Mouse (Mus musculus): ENCODE results near the gene Higd1a. TPM values are rescaled to one million over a fixed set of nuclear protein-coding genes. Genes with fewer than 3 reads are reported as not detected.

Higd1a gene
- polyA plus RNA-seq (2015; fragmentation: Nextera tagmentation; extraction: Ambion mirVana): 212 and 224 TPM in 2 replicates

DNA sequence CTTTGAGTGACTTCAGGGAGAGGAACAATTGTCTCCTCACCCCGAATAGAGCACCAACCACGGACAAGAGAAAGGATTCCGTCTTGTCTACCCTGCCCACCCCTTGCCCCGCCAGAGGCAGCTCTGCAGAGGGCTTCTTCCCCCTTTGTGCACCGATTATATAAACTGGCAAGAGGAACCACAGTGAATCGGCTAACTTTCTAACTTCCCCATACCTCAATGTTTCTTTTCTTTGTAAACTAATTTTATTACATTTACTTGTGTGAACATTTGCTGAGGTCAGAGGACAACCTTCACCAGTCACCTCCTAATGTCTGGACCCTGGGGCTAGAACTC lies at the start of gene Higd1a:
Gene Higd1a (minus strand): TSS at position 210 of the 336 bp plus-strand sequence.
- Histone ChIP-seq H3K4me3 (replicated peaks) (peak within 1 kb of the TSS; percentile 73), H3K9ac (peak within 1 kb of the TSS; percentile 69), H3K4me1 (0 out of 2 replicates have a peak, but pooled peaks cover 15% of the 10 kb centered on the region), H3K27me3 (no peaks in the 10 kb centered on the region), H3K9me3 (replicated peaks) (no peaks in the 10 kb centered on the region), H3K27ac (replicated peaks) (peak within 1 kb of the TSS; percentile 96), H3K4me2 (replicated peaks) (peak within 1 kb of the TSS; percentile 84), H3K36me3 (no peaks in the 10 kb centered on the region)
- ATAC-seq (ENCODE audit: insufficient number of reproducible peaks, low FRiP score, low TSS enrichment, low read depth): no peak
- WGBS: 7% methylated on average over 6 of the region's 6 CpGs

DNA sequence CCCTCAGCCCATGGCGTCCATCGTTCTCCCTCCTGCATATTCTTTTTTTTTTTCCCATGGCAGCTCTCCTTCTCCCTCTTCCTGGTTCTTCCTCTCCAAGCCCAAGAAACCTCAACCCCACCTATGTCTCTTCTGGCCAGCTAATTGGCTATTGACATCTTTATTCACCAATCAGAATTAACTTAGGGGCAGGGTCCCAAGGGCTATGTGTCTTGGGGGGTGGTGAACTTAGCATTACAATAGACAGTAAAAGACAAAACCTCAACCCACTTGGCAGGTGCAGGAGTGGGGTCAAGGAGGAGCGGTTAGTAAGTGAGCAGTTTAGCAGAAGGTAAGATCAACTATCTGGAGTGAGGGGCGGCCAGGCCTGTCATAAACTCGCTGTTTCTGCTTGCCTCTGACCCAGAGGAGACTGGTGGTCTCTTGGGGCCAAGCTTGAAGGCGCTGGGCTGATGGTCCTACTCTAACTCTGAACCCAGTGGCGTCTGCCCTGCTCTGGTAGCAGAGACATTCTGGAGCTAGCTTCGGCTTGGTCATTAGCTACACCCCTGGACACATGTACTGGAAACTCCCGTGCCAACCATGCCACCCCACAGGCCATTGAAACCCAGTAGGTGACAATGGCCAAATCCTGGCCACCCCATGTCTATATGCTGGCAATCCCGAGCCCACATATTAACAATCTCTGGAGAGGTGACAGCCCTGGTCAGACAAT lies 49.4 kb upstream of the Higd1a start:
- H3K36me3 ChIP-seq: no peaks in the 10 kb centered on the region
- H3K9me3 ChIP-seq (replicated peaks): no peaks in the 10 kb centered on the region
- no peak overlapping the region for H3K9ac ChIP-seq
- H3K4me1 ChIP-seq: no peaks in the 10 kb centered on the region
- H3K4me3 ChIP-seq (replicated peaks): no peak overlapping the region
- no peak for ATAC-seq (ENCODE audit: insufficient number of reproducible peaks, low FRiP score, low TSS enrichment, low read depth)
- 70% methylated on average over 10 of the region's 10 CpGs for WGBS
- H3K27me3 ChIP-seq: no peaks in the 10 kb centered on the region
- H3K4me2 ChIP-seq (replicated peaks): no peak overlapping the region
- H3K27ac ChIP-seq (replicated peaks): no peak overlapping the region

DNA sequence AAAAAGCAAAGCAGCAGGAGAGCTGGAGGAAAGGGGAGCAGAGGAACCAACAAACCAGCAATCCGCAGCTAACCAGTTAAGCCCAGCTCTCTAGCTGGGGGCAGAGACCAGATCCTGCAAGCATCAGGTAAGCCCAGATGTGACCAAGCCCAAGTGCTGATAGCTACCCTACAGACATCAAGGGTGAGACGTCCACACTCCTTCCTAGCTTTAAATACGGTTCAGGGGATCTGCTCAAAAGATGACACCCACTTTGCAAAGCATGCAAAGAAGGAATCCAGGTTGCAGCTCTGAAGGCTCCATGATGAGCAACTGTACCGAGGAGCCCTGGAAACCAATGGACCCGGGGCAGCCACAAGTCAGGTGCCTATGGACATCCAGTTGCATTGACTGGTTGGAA lies 48.3 kb upstream of the Higd1a start:
- WGBS: 80% methylated on average over 5 of the region's 5 CpGs
- Histone ChIP-seq H3K36me3 (no peaks in the 10 kb centered on the region), H3K9ac (no peak overlapping the region), H3K4me2 (replicated peaks) (no peak overlapping the region), H3K27me3 (no peaks in the 10 kb centered on the region), H3K27ac (replicated peaks) (no peak overlapping the region), H3K4me1 (no peaks in the 10 kb centered on the region), H3K9me3 (replicated peaks) (no peaks in the 10 kb centered on the region), H3K4me3 (replicated peaks) (no peak overlapping the region)
- no peak for ATAC-seq (ENCODE audit: insufficient number of reproducible peaks, low FRiP score, low TSS enrichment, low read depth)

DNA sequence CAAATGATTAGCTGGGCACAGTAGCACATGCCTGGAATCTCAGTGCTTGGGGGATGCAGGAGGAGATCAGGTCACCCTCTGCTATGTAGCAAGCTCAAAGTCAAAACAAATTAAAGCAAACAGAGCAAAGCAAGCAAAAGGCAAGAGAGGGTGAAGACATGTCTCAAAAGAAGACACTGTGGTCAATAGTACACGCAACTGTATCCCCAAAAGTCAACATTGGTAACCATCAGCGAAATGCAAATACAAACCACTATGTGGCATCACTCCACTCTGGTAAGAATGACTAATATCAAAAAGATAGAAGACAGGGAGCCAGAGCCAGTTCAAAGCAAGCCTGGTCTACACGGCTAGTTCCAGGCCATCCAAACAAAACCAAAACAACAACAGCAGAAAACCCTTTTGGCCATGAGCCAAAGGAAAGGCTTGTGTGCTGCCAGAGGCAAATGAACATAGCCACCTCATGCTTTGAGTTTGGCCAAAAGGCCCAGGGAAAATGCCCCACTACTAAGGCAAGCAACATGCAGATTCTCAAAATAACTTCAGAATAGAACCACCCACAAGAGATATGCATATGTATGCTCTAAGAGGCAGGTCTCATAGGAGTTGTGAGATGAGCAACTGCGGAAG lies 47.5 kb upstream of the Higd1a start:
- Histone ChIP-seq H3K9ac (no peak overlapping the region), H3K4me2 (replicated peaks) (no peak overlapping the region)
- no peak for ATAC-seq (ENCODE audit: insufficient number of reproducible peaks, low FRiP score, low TSS enrichment, low read depth)

DNA sequence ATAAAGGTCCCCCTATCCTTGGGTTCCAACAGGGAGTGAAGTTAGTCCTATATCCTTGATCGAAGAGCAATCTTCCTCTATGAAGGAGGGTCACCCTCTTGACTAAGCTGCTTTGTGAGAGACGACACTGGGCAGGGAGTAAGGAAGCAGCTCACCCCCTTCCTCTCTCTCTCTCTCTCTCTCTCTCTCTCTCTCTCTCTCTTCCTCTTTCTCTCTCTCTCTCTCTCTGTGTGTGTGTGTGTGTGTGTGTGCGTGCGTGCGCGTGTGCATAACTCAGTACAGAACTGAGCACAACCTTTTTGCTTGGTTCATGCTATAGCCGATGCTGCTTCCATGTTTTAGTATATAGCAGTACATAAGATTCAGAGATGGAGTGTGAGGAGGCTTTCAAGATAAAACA lies 46.8 kb upstream of the Higd1a start:
- no peak for ATAC-seq (ENCODE audit: insufficient number of reproducible peaks, low FRiP score, low TSS enrichment, low read depth)

More for the DNA sequence above, 47.5 kb upstream of the Higd1a start:
- WGBS: 76% methylated on average over 4 of the region's 4 CpGs
- Histone ChIP-seq H3K27me3 (no peaks in the 10 kb centered on the region), H3K9me3 (replicated peaks) (no peaks in the 10 kb centered on the region), H3K4me3 (replicated peaks) (no peak overlapping the region), H3K27ac (replicated peaks) (no peak overlapping the region), H3K36me3 (no peaks in the 10 kb centered on the region), H3K4me1 (no peaks in the 10 kb centered on the region)

DNA sequence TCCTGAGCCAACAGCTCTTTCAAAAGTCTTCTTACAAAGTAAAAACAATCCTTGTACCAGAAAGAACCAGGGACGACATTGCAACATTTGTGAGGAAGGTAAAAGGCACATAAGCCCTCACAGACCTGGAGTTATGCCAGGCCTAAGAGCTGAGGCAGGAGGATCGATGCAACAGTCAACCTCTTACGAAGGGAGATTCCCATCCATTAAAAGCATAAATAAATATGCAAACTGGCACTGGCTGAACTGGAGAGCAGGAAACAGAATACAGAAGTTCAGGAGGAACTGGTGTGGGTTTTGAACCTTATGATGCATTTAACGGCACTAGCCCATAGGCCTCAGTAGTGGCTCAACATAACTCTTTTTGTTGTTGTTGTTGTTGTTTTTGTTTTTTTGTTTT lies 46.2 kb upstream of the Higd1a start:
- H3K9ac ChIP-seq: no peak overlapping the region
- H3K4me2 ChIP-seq (replicated peaks): no peak overlapping the region
- no peaks in the 10 kb centered on the region for H3K9me3 ChIP-seq (replicated peaks)
- 74% methylated on average over 4 of the region's 4 CpGs for WGBS
- H3K27ac ChIP-seq (replicated peaks): no peak overlapping the region
- H3K4me3 ChIP-seq (replicated peaks): no peak overlapping the region
- H3K36me3 ChIP-seq: no peaks in the 10 kb centered on the region
- no peaks in the 10 kb centered on the region for H3K27me3 ChIP-seq
- H3K4me1 ChIP-seq: no peaks in the 10 kb centered on the region
- ATAC-seq (ENCODE audit: insufficient number of reproducible peaks, low FRiP score, low TSS enrichment, low read depth): no peak

More for the DNA sequence above, 46.8 kb upstream of the Higd1a start:
- Histone ChIP-seq H3K27me3 (no peaks in the 10 kb centered on the region), H3K4me2 (replicated peaks) (no peak overlapping the region), H3K9ac (no peak overlapping the region), H3K36me3 (no peaks in the 10 kb centered on the region), H3K4me3 (replicated peaks) (no peak overlapping the region), H3K27ac (replicated peaks) (no peak overlapping the region), H3K4me1 (no peaks in the 10 kb centered on the region), H3K9me3 (replicated peaks) (no peaks in the 10 kb centered on the region)
- WGBS: 88% methylated on average over 7 of the region's 7 CpGs

DNA sequence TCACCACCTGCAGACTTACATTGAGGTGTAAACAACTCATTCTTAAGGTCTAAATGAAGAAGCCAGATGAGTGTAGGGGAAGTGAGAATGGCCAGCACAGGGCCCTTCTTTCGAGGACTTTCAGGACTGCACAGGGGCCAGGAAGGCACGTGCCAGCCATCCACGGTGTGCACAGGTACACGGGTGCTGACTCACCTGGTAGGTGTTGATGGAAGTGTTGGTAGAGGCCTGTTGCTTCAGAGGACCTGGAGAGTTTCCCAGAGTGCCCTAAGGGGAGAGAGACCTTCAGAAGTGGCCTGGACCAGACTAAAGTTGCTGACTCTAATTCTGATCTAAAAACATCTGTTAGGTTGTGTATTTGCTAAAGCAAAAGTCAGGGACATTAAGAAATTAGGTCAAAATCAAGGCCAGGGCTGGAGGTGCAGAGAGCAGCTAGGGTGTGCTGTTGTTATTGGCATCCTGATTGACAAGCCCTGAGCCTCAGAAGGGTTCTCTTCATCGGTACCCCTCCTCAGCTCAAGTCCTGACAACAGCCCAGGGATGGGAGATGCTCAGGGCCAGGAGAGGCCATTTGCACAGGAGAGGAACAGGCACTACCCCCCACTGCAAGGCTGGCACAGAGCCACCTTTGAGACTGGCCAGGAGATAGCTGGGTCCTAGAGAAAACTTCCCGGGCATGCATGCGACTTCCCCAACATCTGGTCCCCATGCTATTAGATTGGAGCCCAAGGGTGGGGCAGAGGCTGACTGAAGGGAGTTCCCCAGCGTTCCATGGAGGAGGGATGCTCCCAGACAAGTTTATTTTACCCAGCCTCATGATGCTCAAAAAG lies 45.5 kb upstream of the Higd1a start:
- H3K4me1 ChIP-seq: no peaks in the 10 kb centered on the region
- H3K36me3 ChIP-seq: no peaks in the 10 kb centered on the region
- no peaks in the 10 kb centered on the region for H3K9me3 ChIP-seq (replicated peaks)
- 56% methylated on average over 8 of the region's 8 CpGs for WGBS
- ATAC-seq (ENCODE audit: insufficient number of reproducible peaks, low FRiP score, low TSS enrichment, low read depth): no peak
- no peak overlapping the region for H3K4me3 ChIP-seq (replicated peaks)
- H3K27me3 ChIP-seq: no peaks in the 10 kb centered on the region
- H3K4me2 ChIP-seq (replicated peaks): no peak overlapping the region
- no peak overlapping the region for H3K27ac ChIP-seq (replicated peaks)
- H3K9ac ChIP-seq: no peak overlapping the region

DNA sequence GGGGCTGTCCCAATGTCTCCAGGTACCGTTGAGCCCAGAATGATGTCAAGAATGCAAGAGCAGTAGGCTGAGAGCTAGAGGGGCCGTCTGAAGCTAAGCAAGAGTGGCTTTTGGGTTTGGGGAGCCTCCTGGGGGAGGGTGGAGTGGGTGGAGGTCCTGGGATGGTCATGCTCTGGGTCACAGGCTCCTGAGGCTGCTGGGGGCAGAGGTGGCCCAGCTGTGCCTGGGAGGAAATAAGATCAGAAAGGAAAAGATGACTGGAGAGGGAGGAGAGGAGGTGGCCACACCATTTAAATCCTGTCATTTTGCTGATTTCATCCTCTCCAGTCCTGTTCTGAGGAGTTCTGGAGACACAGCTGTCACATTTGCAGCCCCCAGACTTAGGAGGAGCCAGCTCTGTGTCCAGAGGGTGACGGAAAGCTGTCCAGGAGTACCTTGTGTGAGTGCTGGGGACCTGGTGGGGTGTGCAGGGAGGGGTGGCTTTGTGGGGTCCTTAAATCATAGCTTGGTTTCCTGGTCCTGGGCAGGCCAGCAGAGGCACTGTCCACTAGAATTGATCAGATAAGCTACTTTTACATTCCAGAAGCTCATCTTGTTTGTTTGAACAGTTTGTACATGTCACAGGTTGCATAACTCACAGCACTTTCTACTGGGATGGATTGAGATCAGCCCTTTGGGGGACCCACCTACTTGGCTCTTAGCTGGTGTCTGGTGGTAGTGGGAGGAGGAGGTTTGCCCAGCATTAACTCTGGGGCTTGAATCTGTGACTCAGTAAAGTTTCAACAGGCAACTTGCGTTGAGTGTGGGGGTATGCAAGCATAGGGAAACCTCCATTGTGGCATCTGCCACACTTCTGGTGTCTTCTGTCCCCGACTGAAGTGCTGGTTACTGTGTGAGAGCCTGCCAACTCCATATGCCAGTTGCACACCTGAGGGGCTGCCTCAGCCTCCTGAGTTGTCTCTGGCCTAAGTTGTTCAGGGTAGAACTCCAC lies 43.8 kb upstream of the Higd1a start:
- 70% methylated on average over 5 of the region's 5 CpGs for WGBS

DNA sequence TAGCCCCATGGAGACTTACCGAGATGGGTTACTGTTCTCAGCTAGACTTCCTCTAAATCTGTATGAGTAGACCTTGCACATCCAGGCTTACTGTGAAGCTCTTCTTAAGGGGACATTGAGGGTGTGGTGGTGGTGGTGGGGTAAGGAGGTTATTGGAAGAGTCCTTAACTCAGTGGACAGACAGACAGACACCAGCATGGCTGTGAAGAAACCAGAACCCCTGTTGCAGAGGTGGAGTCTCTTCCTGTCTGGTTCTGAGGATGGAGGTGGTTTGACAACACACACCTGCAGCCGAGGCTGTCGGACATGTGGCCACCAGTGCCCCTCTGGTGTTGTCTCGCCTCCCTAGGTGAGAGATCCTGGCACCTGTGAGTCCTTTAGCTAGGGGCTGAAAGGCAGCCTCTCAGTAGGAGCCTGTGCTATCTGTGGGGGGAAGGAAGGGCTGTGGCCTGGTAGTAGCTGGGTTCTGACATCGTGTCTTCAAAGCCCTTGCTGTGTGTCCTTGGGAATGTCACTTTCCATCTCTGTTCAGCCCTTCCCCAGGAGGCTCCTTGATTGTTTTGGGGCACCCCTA lies 42.2 kb upstream of the Higd1a start:
- no peaks in the 10 kb centered on the region for H3K36me3 ChIP-seq
- H3K27ac ChIP-seq (replicated peaks): no peak overlapping the region
- no peak overlapping the region for H3K4me2 ChIP-seq (replicated peaks)
- WGBS: 82% methylated on average over 5 of the region's 5 CpGs
- no peak for ATAC-seq (ENCODE audit: insufficient number of reproducible peaks, low FRiP score, low TSS enrichment, low read depth)
- H3K4me3 ChIP-seq (replicated peaks): no peak overlapping the region
- no peak overlapping the region for H3K9ac ChIP-seq
- H3K9me3 ChIP-seq (replicated peaks): no peaks in the 10 kb centered on the region
- H3K4me1 ChIP-seq: no peaks in the 10 kb centered on the region
- no peaks in the 10 kb centered on the region for H3K27me3 ChIP-seq

More for the DNA sequence above, 43.8 kb upstream of the Higd1a start:
- Histone ChIP-seq H3K27ac (replicated peaks) (no peak overlapping the region), H3K4me2 (replicated peaks) (no peak overlapping the region), H3K27me3 (no peaks in the 10 kb centered on the region), H3K36me3 (no peaks in the 10 kb centered on the region), H3K9ac (no peak overlapping the region), H3K4me3 (replicated peaks) (no peak overlapping the region), H3K4me1 (no peaks in the 10 kb centered on the region), H3K9me3 (replicated peaks) (no peaks in the 10 kb centered on the region)
- ATAC-seq (ENCODE audit: insufficient number of reproducible peaks, low FRiP score, low TSS enrichment, low read depth): no peak

DNA sequence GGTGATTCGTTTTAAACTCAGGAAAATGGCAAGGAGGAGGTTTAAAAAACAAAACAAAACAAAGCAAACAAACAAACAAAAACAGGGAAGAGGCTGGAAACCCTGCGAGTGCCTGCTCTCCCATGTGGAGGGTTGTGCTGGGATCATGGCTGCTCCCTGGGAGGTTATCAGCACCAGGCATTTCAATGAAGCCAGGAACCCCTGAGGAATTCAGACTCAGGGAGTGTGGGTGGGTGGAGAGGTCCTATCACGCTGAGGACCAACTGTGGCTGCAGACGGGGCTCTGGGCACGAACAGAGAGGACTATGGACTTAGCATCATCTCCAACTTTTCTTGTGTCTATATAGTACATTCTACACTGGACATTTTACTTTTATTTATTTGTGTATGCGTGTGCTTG lies 41.1 kb upstream of the Higd1a start:
- Histone ChIP-seq H3K9me3 (replicated peaks) (no peaks in the 10 kb centered on the region), H3K27ac (replicated peaks) (no peak overlapping the region), H3K27me3 (no peaks in the 10 kb centered on the region), H3K36me3 (no peaks in the 10 kb centered on the region), H3K9ac (no peak overlapping the region), H3K4me2 (replicated peaks) (no peak overlapping the region), H3K4me1 (no peaks in the 10 kb centered on the region), H3K4me3 (replicated peaks) (no peak overlapping the region)
- 66% methylated on average over 6 of the region's 6 CpGs for WGBS
- no peak for ATAC-seq (ENCODE audit: insufficient number of reproducible peaks, low FRiP score, low TSS enrichment, low read depth)
